Mouse (Mus musculus) sigmoid colon, adult 10 weeks (tissue): ENCODE results near the gene Gm12355. TPM values are rescaled to one million over a fixed set of nuclear protein-coding genes. Genes with fewer than 3 reads are reported as not detected.

Experiments
- polyA plus RNA-seq: library from polyadenylated mRNA; stranded (reverse); fragments of 350-450 nt; fragmentation: Illumina TruSeq; extraction: RNeasy Lipid Tissue Mini Kit (QIAGEN cat#74804); gene quantifications from one replicate; pipeline ENCODE4 v1.2.3, GENCODE M21; 2014; ENCODE audit warnings: low read depth, low replicate concordance

Gene Gm12355
- not detected for polyA plus RNA-seq

GRCm38 (mm10) chr11:98625611-98626410 is at the start of gene Gm12355, which contains the start of gene Gsdma3:
Gene Gm12355 (minus strand): TSS chr11:98625661.
Gene Gsdma3 (plus strand): TSS chr11:98626360.

GRCm38 (mm10) chr11:98664091-98664490 is 38.6 kb upstream of the Gm12355 start, which contains the start of gene Gsdma:
Gene Gsdma (plus strand): TSS chr11:98664351.

GRCm38 (mm10) chr11:98646459-98646858 is 21.0 kb upstream of the Gm12355 start, which contains the start of gene Gsdma2:
Gene Gsdma2 (plus strand): TSS chr11:98646759.

GRCm38 (mm10) chr11:98597991-98598390 is 27.5 kb downstream of the Gm12355 start, which contains the start of gene Lrrc3c:
Gene Lrrc3c (plus strand): TSS chr11:98598291.

GRCm38 (mm10) chr11:98586892-98587563 is 38.4 kb downstream of the Gm12355 start, which contains the start of gene Ormdl3:
Gene Ormdl3 (minus strand): TSS chr11:98587368.

Other genes with a start within 250 kb of the Gm12355 start
- not detected for gene Tcap, start 241.8 kb downstream of the Gm12355 start, polyA plus RNA-seq
- not detected for gene Pnmt, start 239.2 kb downstream of the Gm12355 start, polyA plus RNA-seq
- 0.35 TPM for gene Pgap3, start 225.2 kb downstream of the Gm12355 start, polyA plus RNA-seq
- gene Erbb2, start 213.2 kb downstream of the Gm12355 start, polyA plus RNA-seq, result 5.8 TPM
- 57.1 TPM for gene Mien1, start 186.7 kb downstream of the Gm12355 start, polyA plus RNA-seq
- gene Grb7, start 179.3 kb downstream of the Gm12355 start, polyA plus RNA-seq, result 8.2 TPM
- gene Ikzf3, start 79.6 kb downstream of the Gm12355 start, polyA plus RNA-seq, result 6.2 TPM
- gene Zpbp2, start 74.6 kb downstream of the Gm12355 start, polyA plus RNA-seq, result 0.91 TPM
- 2.4 TPM for gene Ormdl3, start 38.3 kb downstream of the Gm12355 start, polyA plus RNA-seq
- gene Lrrc3c, start 27.4 kb downstream of the Gm12355 start, polyA plus RNA-seq, result not detected
- gene Gsdma3, start 699 bp upstream of the Gm12355 start, polyA plus RNA-seq, result not detected
- not detected for gene Gsdma2, start 21.1 kb upstream of the Gm12355 start, polyA plus RNA-seq
- 0.60 TPM for gene Gsdma, start 38.7 kb upstream of the Gm12355 start, polyA plus RNA-seq
- gene Psmd3, start 56.9 kb upstream of the Gm12355 start, polyA plus RNA-seq, result 12.0 TPM
- not detected for gene Csf3, start 75.6 kb upstream of the Gm12355 start, polyA plus RNA-seq
- 5.0 TPM for gene Med24, start 103.8 kb upstream of the Gm12355 start, polyA plus RNA-seq
- gene Thra, start 115.0 kb upstream of the Gm12355 start, polyA plus RNA-seq, result 5.7 TPM
- gene Nr1d1, start 149.7 kb upstream of the Gm12355 start, polyA plus RNA-seq, result 3.3 TPM
- gene Msl1, start 169.9 kb upstream of the Gm12355 start, polyA plus RNA-seq, result 95.5 TPM
- 31.6 TPM for gene Casc3, start 179.2 kb upstream of the Gm12355 start, polyA plus RNA-seq
- 33.8 TPM for gene Rapgefl1, start 211.1 kb upstream of the Gm12355 start, polyA plus RNA-seq
- gene Wipf2, start 238.0 kb upstream of the Gm12355 start, polyA plus RNA-seq, result 24.1 TPM